Mouse (Mus musculus) cerebellum, adult 8-10 months (tissue): ENCODE measurements around the gene Vegfb.

Source experiments
- DNase-seq: peaks from one replicate; pipeline ENCODE4 v3.0.0; 2022

Vegfb gene

DNA sequence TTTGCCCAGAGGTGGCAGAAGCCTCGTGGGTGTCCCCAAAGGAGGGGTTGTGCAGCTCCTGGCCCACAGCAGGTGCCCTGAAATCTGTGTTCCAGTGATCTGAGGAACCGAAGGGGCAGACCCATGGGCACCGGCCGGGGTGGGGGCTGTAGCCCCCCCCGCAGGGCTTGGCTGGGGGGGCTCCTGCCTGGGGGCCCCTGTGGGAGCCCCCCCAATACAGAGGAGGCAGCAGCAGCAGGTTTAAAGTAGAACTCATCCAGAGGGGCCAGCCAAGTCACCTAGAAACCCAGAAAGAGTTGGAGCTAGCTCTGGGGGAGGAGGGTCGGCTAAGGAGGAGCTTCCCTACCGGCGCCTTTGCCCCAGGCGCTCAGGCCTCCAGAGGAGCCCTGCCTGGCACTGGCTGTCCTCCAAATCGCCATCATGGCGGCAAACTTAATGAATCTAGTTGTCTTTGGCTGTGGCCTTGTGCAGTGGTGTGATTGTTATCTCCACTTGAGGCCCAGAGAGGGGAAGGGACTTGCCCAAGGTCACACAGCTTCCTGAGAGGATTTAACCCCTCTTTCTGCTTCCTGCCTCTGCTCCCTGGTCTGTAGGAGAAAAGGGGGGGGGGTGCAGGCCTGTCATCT lies 16.9 kb downstream of the Vegfb start:
- no peak for DNase-seq

DNA sequence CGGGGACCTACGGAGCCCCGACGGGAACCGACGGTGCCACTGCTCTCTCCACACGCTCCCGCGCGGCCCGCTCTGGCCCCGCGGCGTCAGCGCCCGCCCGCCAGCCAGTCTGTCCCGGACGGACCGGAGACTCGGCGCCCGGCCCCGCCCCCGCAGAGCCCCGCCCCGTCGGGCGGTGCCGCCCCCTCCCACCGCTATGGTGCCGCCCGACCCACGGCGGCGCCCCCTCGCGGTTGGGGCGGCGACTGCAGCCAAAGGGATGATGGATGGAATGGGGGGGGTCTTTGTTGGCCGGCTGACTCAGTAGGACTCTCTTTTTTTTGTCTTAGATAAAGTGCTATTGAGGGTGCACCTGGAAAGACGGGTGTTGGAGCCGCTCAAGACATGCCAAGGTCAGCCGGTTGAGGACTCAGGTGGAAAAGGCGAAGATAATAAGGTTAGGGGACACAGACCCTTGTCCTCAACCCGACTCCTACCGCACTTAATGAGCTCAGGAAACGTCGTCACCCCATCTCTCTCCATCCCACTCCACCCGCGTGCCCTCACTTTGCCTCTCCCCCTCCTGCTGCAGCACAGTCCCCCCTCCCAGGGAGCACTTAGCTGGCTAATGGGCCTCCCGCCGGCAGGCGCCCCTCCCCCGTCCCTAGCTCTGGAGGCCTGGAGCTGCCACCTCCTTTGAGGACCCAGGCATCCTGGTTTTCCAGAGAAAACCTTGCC lies 17.6 kb downstream of the Vegfb start:
- DNase-seq, result no peak

DNA sequence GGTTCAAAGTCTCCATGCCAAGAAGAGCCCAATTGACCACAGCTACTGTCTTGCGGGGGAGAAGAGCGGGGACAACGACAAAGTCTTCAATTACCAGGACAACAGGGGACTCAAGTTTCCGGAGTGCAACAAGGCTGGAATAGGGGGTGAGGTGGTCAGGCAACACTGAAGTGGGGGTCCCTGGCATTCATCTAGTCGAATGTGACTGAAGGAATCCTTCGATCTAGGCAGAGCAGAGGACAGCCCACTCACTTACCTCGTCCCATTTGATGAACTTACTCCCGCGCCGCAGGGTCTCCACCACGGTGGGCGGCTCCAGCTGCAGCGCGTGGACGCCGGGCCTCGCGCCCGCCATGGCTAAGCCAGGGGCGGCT lies 18.2 kb downstream of the Vegfb start:
- DNase-seq, result no peak

DNA sequence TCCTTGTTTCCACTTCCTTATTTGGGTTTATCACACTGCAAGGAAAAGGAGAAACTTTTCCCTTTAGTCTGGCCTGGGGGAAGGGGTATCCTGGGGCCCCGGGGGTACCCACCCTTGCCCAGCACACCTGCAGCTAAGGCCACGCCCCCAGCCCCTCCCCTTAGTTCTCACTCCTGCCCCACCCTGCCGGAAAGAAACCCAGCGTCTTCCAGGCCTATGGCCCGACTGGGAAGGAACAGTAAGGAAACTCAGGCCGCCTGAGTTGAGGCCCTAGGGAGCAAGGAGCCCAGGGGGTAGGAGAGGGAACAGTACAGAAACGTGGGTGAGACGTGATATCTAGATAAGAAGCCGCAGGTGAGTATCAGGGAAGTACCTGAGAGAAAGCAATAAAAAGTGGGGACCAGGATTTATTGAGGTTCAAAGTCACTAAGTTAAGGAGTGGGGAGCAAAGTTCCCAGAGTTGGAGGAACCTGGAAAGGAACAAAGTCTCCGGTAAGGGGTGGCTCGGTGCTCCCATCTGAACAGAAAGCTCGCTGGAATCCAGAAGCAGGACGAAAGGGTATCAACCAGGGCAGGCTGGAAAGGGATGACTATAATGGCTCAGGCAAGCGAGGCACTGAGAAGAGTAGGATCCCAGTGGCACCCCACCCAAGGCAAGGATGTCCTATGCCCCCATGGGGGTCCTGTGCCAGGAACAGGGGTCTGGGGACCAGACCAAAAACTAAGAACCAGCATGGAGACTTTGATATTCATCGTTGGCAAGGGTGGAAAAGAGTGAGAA lies 18.8 kb downstream of the Vegfb start:
- no peak for DNase-seq

DNA sequence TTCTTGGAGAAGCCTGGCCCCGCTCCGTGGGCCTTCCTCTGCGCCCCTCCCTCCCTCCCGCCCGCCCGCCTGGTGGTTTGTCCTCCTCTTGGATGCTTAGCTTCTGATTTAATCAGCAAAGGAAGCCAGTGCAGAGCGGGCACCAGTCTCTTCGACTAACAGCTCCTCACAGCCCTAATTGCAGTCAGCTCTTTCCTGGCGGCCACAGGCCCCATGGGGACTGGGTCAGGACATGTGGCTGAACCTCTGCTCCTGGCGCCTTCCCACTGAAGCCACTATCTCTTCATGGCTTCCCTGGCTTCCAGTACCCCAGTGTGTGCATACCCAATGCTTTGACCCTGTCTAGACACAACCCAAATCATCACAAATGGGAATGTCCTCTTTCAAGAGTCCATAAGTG lies 31.0 kb downstream of the Vegfb start:
- DNase-seq, result no peak

DNA sequence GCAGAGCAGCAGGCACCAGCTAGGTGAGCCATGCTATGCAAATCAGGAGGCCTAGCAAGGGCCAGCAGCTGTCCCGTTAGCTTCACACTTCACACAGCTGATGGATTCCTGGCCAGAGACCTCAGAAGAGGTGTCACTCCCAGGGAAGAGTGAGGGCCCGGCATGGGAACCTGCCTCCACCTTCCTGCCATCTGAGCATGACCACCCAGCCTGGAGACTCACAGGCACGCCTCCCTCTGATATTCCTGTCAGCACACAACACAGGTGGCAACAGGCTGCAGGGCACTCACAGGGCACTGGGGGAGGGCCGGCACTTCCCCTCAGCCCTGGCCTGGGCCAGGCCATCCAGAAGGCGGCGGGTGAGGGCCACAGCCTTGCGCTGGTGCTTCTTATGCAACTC lies 32.0 kb downstream of the Vegfb start:
- DNase-seq, result no peak

DNA sequence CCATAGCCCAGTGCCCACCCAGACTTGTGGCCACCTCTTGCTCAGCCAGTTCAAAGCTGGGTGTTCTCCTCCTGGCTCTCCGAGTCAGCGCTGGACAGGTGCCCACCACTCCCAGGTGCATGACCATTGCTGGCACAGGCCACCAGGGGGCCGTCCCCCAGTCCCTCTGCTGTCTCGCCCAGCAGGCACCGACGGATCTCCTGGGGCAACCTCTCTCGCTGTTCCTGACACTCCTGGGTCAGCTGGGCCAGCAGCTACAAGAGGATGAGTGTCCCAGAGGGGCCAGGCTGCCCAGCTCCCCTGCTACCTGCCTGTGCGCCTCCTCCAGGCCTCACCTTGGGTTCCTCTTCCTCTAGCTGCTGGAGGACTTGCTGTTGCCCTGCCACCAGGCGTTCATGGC lies 33.4 kb downstream of the Vegfb start:
- DNase-seq, result no peak

DNA sequence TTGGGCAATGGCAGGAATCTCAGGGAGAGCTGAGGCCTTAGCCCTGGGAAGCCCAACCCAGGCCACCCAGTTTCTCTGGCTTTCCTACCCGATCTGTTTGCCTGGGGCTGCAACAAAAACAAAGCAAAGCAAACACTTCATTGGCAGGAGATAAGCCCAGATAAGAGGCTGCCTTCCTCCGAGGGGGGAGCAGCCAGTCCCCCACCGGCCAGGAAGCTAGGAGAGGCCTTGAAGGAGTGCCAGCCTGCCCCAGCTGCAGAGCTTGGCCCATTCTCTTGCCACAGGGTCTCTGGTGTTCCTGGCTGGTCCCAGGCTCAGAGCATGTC lies 34.8 kb downstream of the Vegfb start:
- DNase-seq, result no peak

DNA sequence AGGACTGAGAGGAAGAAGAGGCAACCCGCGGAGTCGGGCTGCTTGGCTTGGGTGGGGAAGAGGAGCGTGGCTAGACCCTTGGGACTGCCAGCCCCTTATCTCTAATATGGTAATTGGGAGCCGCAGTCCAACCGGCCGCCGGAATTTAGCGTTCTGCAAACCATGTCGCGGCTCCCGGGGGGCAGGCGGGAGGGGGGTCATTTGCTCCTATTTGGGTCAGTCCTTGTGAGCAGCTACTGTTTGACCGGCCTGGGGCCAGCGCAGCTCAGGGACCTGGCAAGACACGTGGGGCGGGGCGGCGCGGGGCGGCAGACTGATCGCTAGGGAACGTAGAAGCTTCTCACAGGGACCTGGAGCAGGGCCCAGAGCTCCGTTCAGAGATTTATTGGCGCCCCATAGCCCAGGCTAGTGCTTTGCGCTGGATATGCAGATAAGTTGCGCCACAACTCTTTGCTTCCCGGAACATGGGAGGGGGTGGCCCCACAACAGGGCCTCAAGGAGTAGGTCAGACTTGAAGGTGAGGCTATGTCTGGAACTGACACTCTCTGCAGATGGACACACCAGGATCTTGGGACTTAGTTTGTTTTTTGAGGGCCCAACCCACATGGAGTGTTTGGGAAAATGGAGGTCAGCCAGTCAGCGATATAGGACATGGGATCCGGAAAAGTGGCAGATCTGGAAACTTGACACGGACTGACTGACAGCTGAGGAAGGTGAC lies 35.3 kb downstream of the Vegfb start:
- DNase-seq, result peak; percentile 78

DNA sequence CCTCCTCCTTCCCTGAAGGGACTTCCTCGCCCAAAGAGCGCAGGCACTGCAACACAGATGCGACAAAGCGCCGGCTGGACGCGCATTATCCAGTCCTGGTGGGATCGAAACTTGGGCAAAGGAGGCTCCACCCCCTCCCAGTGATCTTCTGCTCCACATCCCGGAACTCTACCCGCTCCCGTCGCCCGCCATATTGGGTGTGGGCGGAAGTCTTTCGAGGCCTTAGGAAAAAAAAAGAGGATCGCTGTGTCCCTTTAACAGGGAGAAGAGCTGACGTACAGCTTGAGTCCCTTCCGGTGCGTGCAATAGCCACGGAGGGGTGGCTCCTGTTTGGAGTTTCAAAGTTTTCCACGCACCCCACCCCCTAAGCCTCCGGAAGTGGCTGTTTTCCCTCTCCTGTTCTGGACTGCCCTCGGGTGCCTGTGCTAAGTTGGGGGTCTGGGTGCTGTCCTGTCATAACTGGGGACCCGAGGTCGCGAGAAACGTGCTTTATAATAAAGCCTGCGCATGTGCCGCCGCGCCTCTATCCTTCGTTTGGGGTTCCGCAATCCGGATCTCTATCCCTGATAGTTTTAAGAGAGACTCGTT lies 36.0 kb downstream of the Vegfb start:
- peak; percentile 88 for DNase-seq

DNA sequence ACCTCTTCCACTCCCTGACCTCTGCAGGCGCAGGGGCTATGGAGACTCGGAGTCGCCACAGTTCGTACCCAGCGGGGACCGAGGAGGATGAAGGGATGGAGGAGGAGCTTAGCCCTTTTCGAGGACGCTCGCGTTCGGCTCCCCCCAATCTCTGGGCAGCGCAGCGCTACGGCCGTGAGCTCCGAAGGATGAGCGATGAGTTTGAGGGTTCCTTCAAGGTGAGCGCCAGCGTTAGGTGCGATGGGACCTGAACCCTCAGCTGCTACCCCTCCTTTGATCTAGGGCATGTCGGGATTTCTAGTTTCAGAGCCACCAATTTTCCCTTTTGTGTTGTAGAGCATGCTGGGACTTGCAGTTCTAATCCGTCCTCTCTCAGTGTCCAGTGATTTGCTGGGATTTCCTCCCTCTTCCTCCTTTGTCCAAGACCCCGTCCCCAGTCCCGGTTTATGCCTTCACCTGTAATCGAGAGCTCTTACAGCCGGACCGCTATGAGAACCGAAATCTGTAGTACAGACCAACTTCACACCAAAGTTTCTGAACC lies 36.8 kb downstream of the Vegfb start:
- DNase-seq, result peak; percentile 62

DNA sequence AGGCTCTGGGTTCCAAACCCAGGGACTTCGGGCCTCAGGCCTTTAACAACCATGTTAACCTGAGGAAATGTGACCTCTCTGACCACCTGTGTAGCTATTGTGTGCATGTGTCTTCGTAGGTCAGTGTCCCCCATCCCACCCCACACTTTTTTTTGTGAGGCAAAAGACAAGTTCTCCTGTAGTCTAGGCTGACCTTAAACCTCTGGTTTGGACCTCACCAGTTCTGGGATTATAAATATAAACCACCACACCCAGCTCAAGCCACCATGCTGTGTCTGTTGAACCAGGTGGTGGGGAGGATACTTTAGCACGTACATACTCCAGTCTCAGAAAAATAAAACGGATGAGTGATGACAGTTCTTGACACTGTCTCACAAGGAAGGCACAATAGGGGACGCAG lies 37.5 kb downstream of the Vegfb start:
- no peak for DNase-seq

DNA sequence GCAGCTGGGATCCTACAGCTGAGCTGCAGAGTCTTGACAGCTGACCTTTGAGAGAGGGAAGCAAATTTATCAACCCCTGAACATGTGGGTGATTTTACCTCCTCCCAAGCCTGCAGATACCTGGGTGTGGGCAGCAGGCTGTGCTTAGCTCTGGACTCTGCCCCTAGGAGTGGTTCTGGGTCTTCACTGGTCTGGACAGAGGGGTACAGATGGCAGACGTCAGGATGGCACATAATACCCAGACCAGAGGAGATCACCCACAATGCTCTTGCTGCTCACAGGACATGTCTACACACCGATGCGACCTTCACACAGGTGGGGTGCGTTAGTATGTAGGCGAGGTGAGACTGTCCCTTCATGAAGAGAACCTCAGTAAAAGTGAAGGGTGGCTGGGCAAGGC lies 37.9 kb downstream of the Vegfb start:
- DNase-seq, result no peak

DNA sequence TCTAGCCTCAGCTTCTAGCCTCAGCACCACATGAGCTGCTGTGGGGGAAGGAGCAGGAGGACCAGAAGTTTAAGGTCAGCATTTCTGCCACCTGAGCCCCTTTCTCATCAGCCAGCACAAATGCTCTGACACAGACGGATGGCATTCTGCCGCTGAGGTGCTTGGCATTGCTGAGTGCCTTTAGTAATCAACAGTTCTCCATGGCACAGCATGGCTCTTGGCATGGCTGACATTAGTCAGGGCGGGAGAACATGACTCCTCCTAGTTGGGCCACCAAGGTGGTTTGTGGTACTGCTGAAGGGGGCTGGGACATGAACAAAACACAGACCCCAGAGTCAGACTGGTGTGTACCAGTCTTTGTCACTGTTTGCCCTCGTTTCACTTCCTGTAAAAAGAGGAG lies 39.3 kb downstream of the Vegfb start:
- DNase-seq, result peak; percentile 66

DNA sequence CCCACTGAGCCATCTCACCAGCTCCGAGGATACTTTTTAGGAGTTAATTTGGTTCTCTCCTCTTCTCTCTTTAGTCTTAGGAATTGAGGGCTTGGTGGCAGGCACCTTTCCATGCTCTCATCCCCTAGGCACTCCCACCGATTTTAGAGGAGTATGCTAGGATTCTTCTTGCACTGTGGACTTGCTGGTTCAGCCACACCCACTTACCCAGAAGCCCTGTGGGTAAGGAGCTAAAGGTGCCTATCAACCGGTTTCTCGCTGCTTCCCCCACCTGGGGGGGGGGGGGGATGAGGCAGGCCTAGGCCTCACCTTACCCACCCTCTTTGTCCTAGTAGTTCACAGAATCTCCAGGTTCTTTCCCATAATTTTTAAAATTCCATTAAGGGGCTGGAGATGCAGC lies 39.7 kb downstream of the Vegfb start:
- no peak for DNase-seq

DNA sequence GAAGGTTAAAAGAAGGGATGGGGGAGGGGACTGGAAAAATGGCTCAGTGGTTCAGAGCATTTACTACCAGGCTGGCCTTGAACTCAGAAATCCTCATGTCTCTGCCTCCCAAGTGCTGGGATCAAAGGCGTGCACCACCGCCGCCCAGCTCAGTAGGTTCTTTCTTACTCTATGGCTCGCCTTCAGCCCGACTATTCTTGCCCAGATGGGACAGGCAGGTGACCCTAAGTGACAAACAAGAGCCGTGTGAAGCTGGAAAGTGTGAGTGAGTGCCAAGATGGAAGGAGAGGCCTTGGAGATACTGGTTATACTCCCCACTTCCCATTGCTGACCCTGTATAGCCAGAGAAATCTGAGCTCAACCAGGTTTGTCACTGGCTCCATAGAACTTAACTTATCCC lies 43.7 kb downstream of the Vegfb start:
- no peak for DNase-seq

DNA sequence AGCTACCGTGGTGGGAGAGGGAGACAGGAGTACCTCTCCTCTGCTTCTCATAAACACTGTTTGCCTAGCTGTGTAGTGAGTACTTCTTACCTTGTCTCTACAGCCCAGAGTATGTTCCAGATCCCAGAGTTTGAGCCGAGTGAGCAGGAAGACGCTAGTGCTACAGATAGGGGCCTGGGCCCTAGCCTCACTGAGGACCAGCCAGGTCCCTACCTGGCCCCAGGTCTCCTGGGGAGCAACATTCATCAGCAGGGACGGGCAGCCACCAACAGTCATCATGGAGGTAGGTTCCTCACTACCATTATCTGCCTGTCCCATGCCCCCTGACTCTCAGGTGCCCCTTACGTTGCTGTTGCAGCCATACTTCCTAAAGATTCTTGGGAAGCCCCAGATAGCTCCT lies 44.7 kb downstream of the Vegfb start:
- DNase-seq, result no peak

DNA sequence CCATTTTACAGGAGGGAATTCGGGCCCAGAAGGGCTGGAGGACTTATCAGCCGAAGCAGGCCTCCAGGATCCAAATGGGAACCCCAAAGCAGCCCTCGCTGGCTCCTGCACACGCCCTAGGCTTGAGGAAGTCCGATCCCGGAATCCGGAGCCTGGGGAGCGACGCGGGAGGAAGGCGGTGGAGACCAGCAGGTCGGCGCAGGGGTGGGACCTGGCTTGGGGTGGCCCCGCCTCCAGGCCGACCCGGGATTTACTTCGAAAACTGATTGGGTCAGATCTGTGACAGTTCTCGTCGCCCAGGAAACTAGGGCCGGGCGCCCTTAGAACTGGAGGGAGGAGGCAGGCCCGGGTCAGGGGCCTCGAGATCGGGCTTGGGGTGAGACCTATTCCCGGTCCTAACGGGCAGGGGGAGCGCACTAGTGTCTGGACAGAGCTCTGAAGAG lies 45.2 kb downstream of the Vegfb start, which contains the start of gene Gpr137:
Gene Gpr137 (minus strand): TSS at position 232 of the 443 bp plus-strand sequence.
- peak; percentile 93 for DNase-seq

DNA sequence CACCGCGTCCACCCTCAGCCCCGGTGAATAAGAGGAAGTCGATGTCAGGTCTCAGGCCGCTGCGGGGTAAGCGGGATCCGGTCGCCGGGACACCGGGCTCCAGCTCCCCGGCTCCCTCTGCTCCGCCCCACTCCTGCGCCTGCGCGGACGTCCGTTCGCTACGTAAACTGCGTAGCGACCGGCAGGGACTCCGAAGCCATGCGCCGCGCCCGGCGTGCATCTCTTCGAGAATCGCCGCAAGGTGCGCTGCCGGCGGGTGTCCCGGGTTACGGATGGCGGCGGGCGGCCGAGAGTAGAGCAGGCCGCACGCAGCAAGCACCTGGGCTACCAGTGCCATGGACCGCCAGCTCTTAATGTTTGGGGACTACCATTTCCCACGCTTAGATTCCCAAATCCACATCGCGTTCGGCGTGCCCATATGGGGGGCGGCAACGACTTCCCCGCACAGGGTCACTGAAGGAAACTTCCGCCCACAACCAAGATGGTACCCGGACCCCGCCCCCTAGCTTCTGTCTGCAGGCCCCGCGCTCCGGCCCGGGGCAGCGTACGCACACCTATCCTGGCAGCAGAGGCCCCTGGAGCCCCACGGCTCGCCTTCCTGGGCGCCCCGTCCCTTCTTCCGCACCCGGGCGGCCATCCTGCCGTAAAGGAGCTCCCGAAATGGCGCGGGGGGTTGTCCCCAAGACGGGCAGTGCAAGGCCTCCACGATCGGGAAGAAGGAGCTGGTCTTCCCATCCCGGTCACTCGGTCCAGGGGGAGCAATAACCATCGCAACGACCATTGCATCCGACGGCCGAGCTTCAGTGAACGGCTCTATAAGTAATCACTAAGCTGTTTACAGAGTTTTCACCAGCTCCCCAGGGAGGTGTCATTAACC lies 45.8 kb downstream of the Vegfb start, which contains the start of gene Bad:
Gene Bad (plus strand): TSS at position 490 of the 877 bp plus-strand sequence.
- DNase-seq, result peak; percentile 95

DNA sequence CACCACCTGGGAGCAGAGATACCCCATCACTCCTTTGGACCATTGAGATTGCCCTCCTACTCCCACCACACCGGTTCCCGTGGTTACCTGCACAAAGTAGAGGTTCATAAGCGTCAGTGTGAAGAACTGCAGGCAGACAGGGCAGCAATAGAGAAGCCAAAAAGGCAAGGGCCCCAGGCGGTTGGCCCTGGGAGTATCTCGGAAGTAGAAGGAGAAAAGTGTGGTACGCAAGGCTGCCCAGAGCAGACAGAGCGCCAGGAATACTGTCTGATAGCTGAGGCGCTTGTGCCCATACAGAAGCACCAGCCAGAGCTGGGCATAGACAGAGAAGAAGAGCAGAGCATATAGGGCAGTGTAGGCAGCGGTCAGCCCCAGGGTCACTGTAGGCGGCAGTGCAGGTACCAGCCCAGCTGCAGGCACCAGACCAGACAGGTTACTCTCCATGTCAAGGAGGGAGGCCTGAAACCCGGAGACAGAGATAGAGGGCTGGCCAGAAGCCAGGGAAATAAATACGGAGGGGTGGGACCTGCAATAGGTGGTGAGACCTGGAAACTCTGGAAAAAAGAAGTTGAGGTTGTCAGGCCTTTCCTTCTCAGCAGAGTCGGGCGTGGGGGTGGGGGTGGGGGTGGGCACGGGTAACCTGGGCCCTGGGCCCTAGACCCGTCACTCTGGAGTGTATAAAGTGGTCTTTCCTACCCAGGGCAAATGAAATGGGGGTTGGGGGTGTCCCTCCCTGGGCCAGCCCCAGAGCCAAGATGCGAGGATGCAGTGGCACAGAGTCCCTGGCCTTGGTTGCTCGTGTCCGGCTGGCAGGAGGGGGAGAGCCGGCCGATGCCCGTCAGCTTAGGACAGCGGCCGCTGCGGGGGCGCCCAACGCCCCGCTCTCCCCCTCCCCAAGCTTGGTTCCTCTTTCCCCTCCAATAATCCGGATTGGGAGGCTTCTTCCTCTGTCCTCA lies 46.8 kb downstream of the Vegfb start:
- DNase-seq, result peak; percentile 52
